Mouse (Mus musculus): ENCODE measurements around the gene Cyp11a1. TPM values are rescaled to one million over a fixed set of nuclear protein-coding genes. Genes with fewer than 3 reads are reported as not detected.

Gene Cyp11a1
- polyA plus RNA-seq, 1 experiment, result 1.6 TPM

- 61% methylated on average over 5 of the region's 5 CpGs for WGBS
- H3K4me3 ChIP-seq (replicated peaks; ENCODE audit: control insufficient read depth, low read depth, low read length), result no peak overlapping the region
Observed at GRCm38 (mm10) chr9:58031895-58032294, 25.7 kb downstream of the Cyp11a1 start.

GRCm38 (mm10) chr9:58035519-58035918 lies 29.3 kb downstream of the Cyp11a1 start:
- H3K4me3 ChIP-seq (replicated peaks; ENCODE audit: control insufficient read depth, low read depth, low read length), result no peak overlapping the region
- 71% methylated on average over 2 of the region's 2 CpGs for WGBS
- no peaks in the 10 kb centered on the region for H3K4me1 ChIP-seq (ENCODE audit: control insufficient read depth, insufficient read depth, low read length)
- no peak for TF ChIP-seq POLR2A (IDR thresholded peaks at IDR 0.05; ENCODE audit: borderline replicate concordance, control insufficient read depth, low read depth, low read length)
- no peak for TF ChIP-seq CTCF (IDR thresholded peaks at IDR 0.05; ENCODE audit: control insufficient read depth, insufficient read depth, low read length)
- no peak overlapping the region for H3K27ac ChIP-seq (ENCODE audit: control insufficient read depth, insufficient read depth, low read depth, low read length, poor library complexity)

More at GRCm38 (mm10) chr9:58031895-58032294, 25.7 kb downstream of the Cyp11a1 start:
- no peak overlapping the region for H3K27ac ChIP-seq (ENCODE audit: control insufficient read depth, insufficient read depth, low read depth, low read length, poor library complexity)
- H3K4me1 ChIP-seq (ENCODE audit: control insufficient read depth, insufficient read depth, low read length), result no peaks in the 10 kb centered on the region
- TF ChIP-seq CTCF (IDR thresholded peaks at IDR 0.05; ENCODE audit: control insufficient read depth, insufficient read depth, low read length) (no peak), POLR2A (IDR thresholded peaks at IDR 0.05; ENCODE audit: borderline replicate concordance, control insufficient read depth, low read depth, low read length) (no peak)

GRCm38 (mm10) chr9:58035951-58036698 lies 29.9 kb downstream of the Cyp11a1 start:
- H3K4me3 ChIP-seq (replicated peaks; ENCODE audit: control insufficient read depth, low read depth, low read length), result no peak overlapping the region
- WGBS, result 58% methylated on average over 7 of the region's 7 CpGs
- no peak overlapping the region for H3K27ac ChIP-seq (ENCODE audit: control insufficient read depth, insufficient read depth, low read depth, low read length, poor library complexity)
- TF ChIP-seq POLR2A (IDR thresholded peaks at IDR 0.05; ENCODE audit: borderline replicate concordance, control insufficient read depth, low read depth, low read length) (no peak), CTCF (IDR thresholded peaks at IDR 0.05; ENCODE audit: control insufficient read depth, insufficient read depth, low read length) (no peak)
- no peaks in the 10 kb centered on the region for H3K4me1 ChIP-seq (ENCODE audit: control insufficient read depth, insufficient read depth, low read length)

- 72% methylated on average over 4 of the region's 4 CpGs for WGBS
- TF ChIP-seq CTCF (IDR thresholded peaks at IDR 0.05; ENCODE audit: control insufficient read depth, insufficient read depth, low read length) (no peak), POLR2A (IDR thresholded peaks at IDR 0.05; ENCODE audit: borderline replicate concordance, control insufficient read depth, low read depth, low read length) (no peak)
- H3K4me1 ChIP-seq (ENCODE audit: control insufficient read depth, insufficient read depth, low read length), result no peaks in the 10 kb centered on the region
- no peak overlapping the region for H3K4me3 ChIP-seq (replicated peaks; ENCODE audit: control insufficient read depth, low read depth, low read length)
- no peak overlapping the region for H3K27ac ChIP-seq (ENCODE audit: control insufficient read depth, insufficient read depth, low read depth, low read length, poor library complexity)
Observed at GRCm38 (mm10) chr9:58036961-58037360, 30.8 kb downstream of the Cyp11a1 start.

GRCm38 (mm10) chr9:58038500-58039168 lies 32.4 kb downstream of the Cyp11a1 start:
- H3K4me3 ChIP-seq (replicated peaks; ENCODE audit: control insufficient read depth, low read depth, low read length), result no peak overlapping the region
- H3K27ac ChIP-seq (ENCODE audit: control insufficient read depth, insufficient read depth, low read depth, low read length, poor library complexity), result no peak overlapping the region
- no peaks in the 10 kb centered on the region for H3K4me1 ChIP-seq (ENCODE audit: control insufficient read depth, insufficient read depth, low read length)
- 39% methylated on average over 19 of the region's 19 CpGs for WGBS
- TF ChIP-seq CTCF (IDR thresholded peaks at IDR 0.05; ENCODE audit: control insufficient read depth, insufficient read depth, low read length) (peak; percentile 86), POLR2A (IDR thresholded peaks at IDR 0.05; ENCODE audit: borderline replicate concordance, control insufficient read depth, low read depth, low read length) (no peak)

GRCm38 (mm10) chr9:58040977-58041376 lies 34.8 kb downstream of the Cyp11a1 start:
- 70% methylated on average over 4 of the region's 4 CpGs for WGBS
- TF ChIP-seq POLR2A (IDR thresholded peaks at IDR 0.05; ENCODE audit: borderline replicate concordance, control insufficient read depth, low read depth, low read length) (no peak), CTCF (IDR thresholded peaks at IDR 0.05; ENCODE audit: control insufficient read depth, insufficient read depth, low read length) (no peak)

GRCm38 (mm10) chr9:58042391-58042790 lies 36.2 kb downstream of the Cyp11a1 start:
- H3K4me3 ChIP-seq (replicated peaks; ENCODE audit: control insufficient read depth, low read depth, low read length), result no peak overlapping the region
- TF ChIP-seq CTCF (IDR thresholded peaks at IDR 0.05; ENCODE audit: control insufficient read depth, insufficient read depth, low read length) (no peak), POLR2A (IDR thresholded peaks at IDR 0.05; ENCODE audit: borderline replicate concordance, control insufficient read depth, low read depth, low read length) (no peak)
- H3K27ac ChIP-seq (ENCODE audit: control insufficient read depth, insufficient read depth, low read depth, low read length, poor library complexity), result no peak overlapping the region
- 67% methylated on average over 10 of the region's 10 CpGs for WGBS
- no peaks in the 10 kb centered on the region; the same call in 1 of the 2 replicates for H3K4me1 ChIP-seq (ENCODE audit: control insufficient read depth, insufficient read depth, low read length)

More at GRCm38 (mm10) chr9:58040977-58041376, 34.8 kb downstream of the Cyp11a1 start:
- H3K4me1 ChIP-seq (ENCODE audit: control insufficient read depth, insufficient read depth, low read length), result no peaks in the 10 kb centered on the region
- H3K4me3 ChIP-seq (replicated peaks; ENCODE audit: control insufficient read depth, low read depth, low read length), result no peak overlapping the region
- H3K27ac ChIP-seq (ENCODE audit: control insufficient read depth, insufficient read depth, low read depth, low read length, poor library complexity), result no peak overlapping the region

GRCm38 (mm10) chr9:58043496-58044017 lies 37.3 kb downstream of the Cyp11a1 start:
- Histone ChIP-seq H3K4me1 (ENCODE audit: control insufficient read depth, insufficient read depth, low read length) (no peaks in the 10 kb centered on the region; the same call in 1 of the 2 replicates), H3K27ac (ENCODE audit: control insufficient read depth, insufficient read depth, low read depth, low read length, poor library complexity) (no peak overlapping the region), H3K4me3 (replicated peaks; ENCODE audit: control insufficient read depth, low read depth, low read length) (no peak overlapping the region)
- no peak for TF ChIP-seq POLR2A (IDR thresholded peaks at IDR 0.05; ENCODE audit: borderline replicate concordance, control insufficient read depth, low read depth, low read length)
- TF ChIP-seq CTCF (IDR thresholded peaks at IDR 0.05; ENCODE audit: control insufficient read depth, insufficient read depth, low read length), result no peak
- 78% methylated on average over 10 of the region's 10 CpGs for WGBS
